Mouse (Mus musculus) lung, postnatal 25 days (tissue): Measurements from ENCODE around the gene Pagr1a.

ENCODE experiments used
- DNase-seq: peaks from one replicate; pipeline ENCODE4 v3.0.0; 2022; ENCODE audit warnings: low spot score

The Pagr1a gene

GRCm38 (mm10) chr7:127020901-127021562, 3.9 kb upstream of the Pagr1a start, which contains the start of the genes Gm42742 and Prrt2:
Gene Gm42742, minus strand, starts transcription at chr7:127021097.
Gene Prrt2, minus strand, starts transcription at chr7:127021211.
- peak; percentile 36 for DNase-seq

GRCm38 (mm10) chr7:127020491-127020890, 3.3 kb upstream of the Pagr1a start:
- no peak for DNase-seq

- no peak for DNase-seq
Measured at GRCm38 (mm10) chr7:127020031-127020430, 2.9 kb upstream of the Pagr1a start.

- no peak for DNase-seq
Measured at GRCm38 (mm10) chr7:127019306-127019960, 2.3 kb upstream of the Pagr1a start.

GRCm38 (mm10) chr7:127018416-127019305, 1.5 kb upstream of the Pagr1a start:
- no peak for DNase-seq

- no peak for DNase-seq
Measured at GRCm38 (mm10) chr7:127017950-127018345, 796 bp upstream of the Pagr1a start.

GRCm38 (mm10) chr7:127016486-127016938, 640 bp downstream of the Pagr1a start:
- no peak for DNase-seq

- no peak for DNase-seq
Measured at GRCm38 (mm10) chr7:127016481-127016485, 869 bp downstream of the Pagr1a start, which contains the start of gene Pagr1b. Gene Pagr1b, minus strand, starts transcription at chr7:127016484.

GRCm38 (mm10) chr7:127016081-127016480, 1.1 kb downstream of the Pagr1a start:
- DNase-seq = peak; percentile 49

- DNase-seq = no peak
Measured at GRCm38 (mm10) chr7:127014993-127015392, 2.2 kb downstream of the Pagr1a start.

- DNase-seq = peak; percentile 82
Measured at GRCm38 (mm10) chr7:127014320-127014719, 2.8 kb downstream of the Pagr1a start, which contains the start of gene Mvp. Gene Mvp, minus strand, starts transcription at chr7:127014621.

- no peak for DNase-seq
Measured at GRCm38 (mm10) chr7:127013385-127013784, 3.8 kb downstream of the Pagr1a start.

- no peak for DNase-seq
Measured at GRCm38 (mm10) chr7:127012845-127013244, 4.3 kb downstream of the Pagr1a start.

GRCm38 (mm10) chr7:127012374-127012773, 4.8 kb downstream of the Pagr1a start:
- DNase-seq = no peak

GRCm38 (mm10) chr7:127011717-127012116, 5.4 kb downstream of the Pagr1a start:
- DNase-seq = no peak

- no peak for DNase-seq
Measured at GRCm38 (mm10) chr7:127011051-127011450, 6.1 kb downstream of the Pagr1a start.

- no peak for DNase-seq
Measured at GRCm38 (mm10) chr7:127009307-127010085, 7.7 kb downstream of the Pagr1a start.

- peak; percentile 77 for DNase-seq
Measured at GRCm38 (mm10) chr7:127008239-127009019, 8.7 kb downstream of the Pagr1a start.

- DNase-seq = no peak
Measured at GRCm38 (mm10) chr7:127007313-127008024, 9.7 kb downstream of the Pagr1a start.

GRCm38 (mm10) chr7:127004122-127004875, 12.9 kb downstream of the Pagr1a start:
- no peak for DNase-seq
